Mouse (Mus musculus): Measurements from ENCODE around the gene Efna3. TPM values are rescaled to one million over a fixed set of nuclear protein-coding genes. Genes with fewer than 3 reads are reported as not detected.

Gene Efna3
- total and polyA plus RNA-seq, 2 experiments = not detected

GRCm38 (mm10) chr3:89314340-89314739 is 8.4 kb downstream of the Efna3 start:
- H3K27ac ChIP-seq (replicated peaks; ENCODE audit: insufficient read depth, low read depth, low read length) = no peak overlapping the region
- no peak overlapping the region for H3K9ac ChIP-seq (ENCODE audit: low read depth, low read length)
- peaks cover 4% of the 10 kb centered on the region; the same call in 1 of the 2 replicates for H3K4me1 ChIP-seq (ENCODE audit: control insufficient read depth, insufficient read depth, low read length)
- H3K27me3 ChIP-seq (ENCODE audit: control insufficient read depth, insufficient read depth, low read length) = peaks cover 10% of the 10 kb centered on the region
- TF ChIP-seq POLR2A (IDR thresholded peaks at IDR 0.05; ENCODE audit: extremely low read depth, insufficient read depth, low read length) (no peak), CTCF (IDR thresholded peaks at IDR 0.05; ENCODE audit: low read depth, low read length) (no peak)
- no peaks in the 10 kb centered on the region for H3K79me2 ChIP-seq (ENCODE audit: control insufficient read depth, insufficient read depth, low read length)
- no peak for DNase-seq (ENCODE audit: extremely low read depth, low read depth, low spot score)
- no peaks in the 10 kb centered on the region for H3K36me3 ChIP-seq (ENCODE audit: control insufficient read depth, insufficient read depth, low read length)
- H3K4me3 ChIP-seq (ENCODE audit: insufficient read depth, low read depth, low read length) = no peak overlapping the region
- 86% methylated on average over 5 of the region's 5 CpGs for WGBS

- Histone ChIP-seq H3K4me1 (ENCODE audit: control insufficient read depth, insufficient read depth, low read length) (peaks cover 27% of the 10 kb centered on the region), H3K27ac (replicated peaks; ENCODE audit: insufficient read depth, low read depth, low read length) (no peak overlapping the region), H3K4me3 (ENCODE audit: insufficient read depth, low read depth, low read length) (no peak overlapping the region), H3K36me3 (ENCODE audit: control insufficient read depth, insufficient read depth, low read length) (no peaks in the 10 kb centered on the region), H3K9ac (ENCODE audit: low read depth, low read length) (0 out of 2 replicates have a peak overlapping the region, but pooled peaks have one; percentile 7), H3K79me2 (ENCODE audit: control insufficient read depth, insufficient read depth, low read length) (no peaks in the 10 kb centered on the region; the same call in 1 of the 2 replicates), H3K27me3 (ENCODE audit: control insufficient read depth, insufficient read depth, low read length) (no peaks in the 10 kb centered on the region)
- WGBS = 4% methylated on average over 9 of the region's 9 CpGs
- peak; percentile 82 for DNase-seq (ENCODE audit: extremely low read depth, low read depth, low spot score)
- TF ChIP-seq POLR2A (IDR thresholded peaks at IDR 0.05; ENCODE audit: extremely low read depth, insufficient read depth, low read length) (no peak), CTCF (IDR thresholded peaks at IDR 0.05; ENCODE audit: low read depth, low read length) (peak; percentile 91)
Measured at GRCm38 (mm10) chr3:89308089-89308488, 14.7 kb downstream of the Efna3 start.

- peak overlapping the region; percentile 68 for H3K9ac ChIP-seq (ENCODE audit: low read depth, low read length)
- no peaks in the 10 kb centered on the region for H3K36me3 ChIP-seq (ENCODE audit: control insufficient read depth, insufficient read depth, low read length)
- no peak overlapping the region for H3K4me3 ChIP-seq (ENCODE audit: insufficient read depth, low read depth, low read length)
- peak overlapping the region; percentile 98 for H3K27ac ChIP-seq (replicated peaks; ENCODE audit: insufficient read depth, low read depth, low read length)
- peaks cover 30% of the 10 kb centered on the region for H3K4me1 ChIP-seq (ENCODE audit: control insufficient read depth, insufficient read depth, low read length)
- WGBS = 21% methylated on average over 8 of the region's 8 CpGs
- H3K27me3 ChIP-seq (ENCODE audit: control insufficient read depth, insufficient read depth, low read length) = no peaks in the 10 kb centered on the region
- no peaks in the 10 kb centered on the region; the same call in 1 of the 2 replicates for H3K79me2 ChIP-seq (ENCODE audit: control insufficient read depth, insufficient read depth, low read length)
- DNase-seq (ENCODE audit: extremely low read depth, low read depth, low spot score) = peak; percentile 98
- TF ChIP-seq POLR2A (IDR thresholded peaks at IDR 0.05; ENCODE audit: extremely low read depth, insufficient read depth, low read length) = 0 out of 2 replicates have a peak, but pooled peaks have one; percentile 29
- TF ChIP-seq CTCF (IDR thresholded peaks at IDR 0.05; ENCODE audit: low read depth, low read length) = no peak
Measured at GRCm38 (mm10) chr3:89305551-89306325, 17.0 kb downstream of the Efna3 start.

- 22% methylated on average over 4 of the region's 4 CpGs for WGBS
- peaks cover 30% of the 10 kb centered on the region for H3K4me1 ChIP-seq (ENCODE audit: control insufficient read depth, insufficient read depth, low read length)
- no peaks in the 10 kb centered on the region for H3K36me3 ChIP-seq (ENCODE audit: control insufficient read depth, insufficient read depth, low read length)
- H3K4me3 ChIP-seq (ENCODE audit: insufficient read depth, low read depth, low read length) = no peak overlapping the region
- no peak for DNase-seq (ENCODE audit: extremely low read depth, low read depth, low spot score)
- peak overlapping the region; percentile 97 for H3K27ac ChIP-seq (replicated peaks; ENCODE audit: insufficient read depth, low read depth, low read length)
- no peaks in the 10 kb centered on the region for H3K27me3 ChIP-seq (ENCODE audit: control insufficient read depth, insufficient read depth, low read length)
- TF ChIP-seq CTCF (IDR thresholded peaks at IDR 0.05; ENCODE audit: low read depth, low read length) (no peak), POLR2A (IDR thresholded peaks at IDR 0.05; ENCODE audit: extremely low read depth, insufficient read depth, low read length) (no peak)
- peak overlapping the region; percentile 68 for H3K9ac ChIP-seq (ENCODE audit: low read depth, low read length)
- no peaks in the 10 kb centered on the region; the same call in 1 of the 2 replicates for H3K79me2 ChIP-seq (ENCODE audit: control insufficient read depth, insufficient read depth, low read length)
Measured at GRCm38 (mm10) chr3:89305105-89305504, 17.7 kb downstream of the Efna3 start.

- no peak overlapping the region for H3K4me3 ChIP-seq (ENCODE audit: insufficient read depth, low read depth, low read length)
- no peaks in the 10 kb centered on the region for H3K36me3 ChIP-seq (ENCODE audit: control insufficient read depth, insufficient read depth, low read length)
- peak overlapping the region; percentile 68 for H3K9ac ChIP-seq (ENCODE audit: low read depth, low read length)
- DNase-seq (ENCODE audit: extremely low read depth, low read depth, low spot score) = no peak
- H3K4me1 ChIP-seq (ENCODE audit: control insufficient read depth, insufficient read depth, low read length) = peaks cover 30% of the 10 kb centered on the region
- no peaks in the 10 kb centered on the region for H3K27me3 ChIP-seq (ENCODE audit: control insufficient read depth, insufficient read depth, low read length)
- TF ChIP-seq CTCF (IDR thresholded peaks at IDR 0.05; ENCODE audit: low read depth, low read length) (no peak), POLR2A (IDR thresholded peaks at IDR 0.05; ENCODE audit: extremely low read depth, insufficient read depth, low read length) (no peak)
- WGBS = 72% methylated on average over 6 of the region's 6 CpGs
- peak overlapping the region; percentile 97 for H3K27ac ChIP-seq (replicated peaks; ENCODE audit: insufficient read depth, low read depth, low read length)
- H3K79me2 ChIP-seq (ENCODE audit: control insufficient read depth, insufficient read depth, low read length) = no peaks in the 10 kb centered on the region; the same call in 1 of the 2 replicates
Measured at GRCm38 (mm10) chr3:89304440-89304839, 18.3 kb downstream of the Efna3 start.

GRCm38 (mm10) chr3:89300514-89300913 is 22.3 kb downstream of the Efna3 start:
- no peak for DNase-seq (ENCODE audit: extremely low read depth, low read depth, low spot score)
- 57% methylated on average over 2 of the region's 2 CpGs for WGBS
- Histone ChIP-seq H3K27ac (replicated peaks; ENCODE audit: insufficient read depth, low read depth, low read length) (peak overlapping the region; percentile 78), H3K79me2 (ENCODE audit: control insufficient read depth, insufficient read depth, low read length) (no peaks in the 10 kb centered on the region; the same call in 1 of the 2 replicates), H3K36me3 (ENCODE audit: control insufficient read depth, insufficient read depth, low read length) (no peaks in the 10 kb centered on the region), H3K4me1 (ENCODE audit: control insufficient read depth, insufficient read depth, low read length) (peaks cover 24% of the 10 kb centered on the region), H3K9ac (ENCODE audit: low read depth, low read length) (no peak overlapping the region), H3K27me3 (ENCODE audit: control insufficient read depth, insufficient read depth, low read length) (no peaks in the 10 kb centered on the region), H3K4me3 (ENCODE audit: insufficient read depth, low read depth, low read length) (no peak overlapping the region)
- TF ChIP-seq POLR2A (IDR thresholded peaks at IDR 0.05; ENCODE audit: extremely low read depth, insufficient read depth, low read length) (no peak), CTCF (IDR thresholded peaks at IDR 0.05; ENCODE audit: low read depth, low read length) (0 out of 2 replicates have a peak, but pooled peaks have one; percentile 0)

Measured in liver, adult 2 months (tissue).